ENCODE assay signal across 7 mouse cellular contexts in genomic region chr15:85810462-85810805, GRCm38 (mm10). TPM values are rescaled to one million over a fixed set of nuclear protein-coding genes. Genes with fewer than 3 reads are reported as not detected.
A peak's percentile ranks its signal among the peaks of the same experiment; 100 is the strongest.
DNase-seq lines count a peak whose midpoint lies in the region; ATAC-seq and TF ChIP-seq lines count a peak whose summit lies in the region.

No protein-coding gene starts in this region.

- peak overlapping the region; percentile 33 for H3K4me3 ChIP-seq in lung, adult 2 months (replicated peaks; ENCODE audit: extremely low read depth, low read depth, low read length)
- H3K4me3 ChIP-seq in forebrain, embryonic 10.5 days: peak overlapping the region; percentile 84
- H3K4me3 ChIP-seq in limb, embryonic 12.5 days (replicated peaks): peak overlapping the region; percentile 77
- no peak overlapping the region for H3K4me3 ChIP-seq in small intestine, adult 2 months (ENCODE audit: low read depth, low read length)

- DNase-seq in lung, adult 2 months: no peak
- DNase-seq in lung, postnatal 36 days: no peak
- no peak for DNase-seq in forebrain, embryonic 10.5 days (ENCODE audit: extremely low spot score, low spot score)
- DNase-seq in spleen, postnatal 10 days (ENCODE audit: low spot score in 2 of 2): no peak
- no peak for DNase-seq in ovary, postnatal 14 days (ENCODE audit: low spot score)

- no peak overlapping the region for H3K27ac ChIP-seq in forebrain, embryonic 10.5 days
- H3K27ac ChIP-seq in limb, embryonic 12.5 days: no peak overlapping the region
- H3K27ac ChIP-seq in small intestine, adult 2 months (ENCODE audit: insufficient read depth, low read depth, low read length): peak overlapping the region; percentile 79; the same call in 1 of the 2 replicates

- TF ChIP-seq POLR2A in lung, adult 2 months (IDR thresholded peaks at IDR 0.05; ENCODE audit: borderline replicate concordance, extremely low read depth, low read depth, low read length): no peak
- TF ChIP-seq POLR2A in small intestine, adult 2 months (IDR thresholded peaks at IDR 0.05; ENCODE audit: low read depth, low read length): no peak

- TF ChIP-seq CTCF in lung, adult 2 months (IDR thresholded peaks at IDR 0.05; ENCODE audit: insufficient read depth, low read length): no peak
- TF ChIP-seq CTCF in small intestine, adult 2 months (IDR thresholded peaks at IDR 0.05; ENCODE audit: extremely low read depth, insufficient read length, insufficient replicate concordance, low read depth, low read length): no peak

- H3K36me3 ChIP-seq in forebrain, embryonic 10.5 days (replicated peaks): no peaks in the 10 kb centered on the region
- no peaks in the 10 kb centered on the region; the same call in 1 of the 2 replicates for H3K36me3 ChIP-seq in limb, embryonic 12.5 days
- peaks cover 5% of the 10 kb centered on the region; the same call in 1 of the 2 replicates for H3K36me3 ChIP-seq in small intestine, adult 2 months (ENCODE audit: control insufficient read depth, insufficient read depth, low read length)

- no peaks in the 10 kb centered on the region for H3K4me1 ChIP-seq in lung, adult 2 months (ENCODE audit: control insufficient read depth, insufficient read depth, low read length)
- peaks cover 26% of the 10 kb centered on the region for H3K4me1 ChIP-seq in forebrain, embryonic 10.5 days
- peaks cover 6% of the 10 kb centered on the region for H3K4me1 ChIP-seq in limb, embryonic 12.5 days (replicated peaks)
- peaks cover 3% of the 10 kb centered on the region; the same call in 1 of the 2 replicates for H3K4me1 ChIP-seq in small intestine, adult 2 months (ENCODE audit: control insufficient read depth, insufficient read depth, insufficient read length, low read length)

- H3K27me3 ChIP-seq in forebrain, embryonic 10.5 days (ENCODE audit: poor library complexity, severe bottlenecking): 0 out of 2 replicates have a peak, but pooled peaks cover 5% of the 10 kb centered on the region
- no peaks in the 10 kb centered on the region; the same call in 1 of the 2 replicates for H3K27me3 ChIP-seq in limb, embryonic 12.5 days
- no peaks in the 10 kb centered on the region for H3K27me3 ChIP-seq in small intestine, adult 2 months (ENCODE audit: control insufficient read depth, insufficient read depth, low read length)

- H3K4me2 ChIP-seq in limb, embryonic 12.5 days: peak overlapping the region; percentile 93

- 63% methylated on average over 5 of the region's 5 CpGs for WGBS in lung, adult 2 months
- WGBS in forebrain, embryonic 10.5 days: 84% methylated on average over 5 of the region's 5 CpGs
- 86% methylated on average over 5 of the region's 5 CpGs for WGBS in limb, embryonic 12.5 days
- WGBS in small intestine, adult 2 months: 45% methylated on average over 5 of the region's 5 CpGs

- H3K9ac ChIP-seq in limb, embryonic 12.5 days (replicated peaks): 0 out of 2 replicates have a peak overlapping the region, but pooled peaks have one; percentile 80

- H3K9me3 ChIP-seq in forebrain, embryonic 10.5 days: peaks cover under 1% of the 10 kb centered on the region; the same call in 1 of the 2 replicates
- 0 out of 2 replicates have a peak, but pooled peaks cover 2% of the 10 kb centered on the region for H3K9me3 ChIP-seq in limb, embryonic 12.5 days

- no peak for ATAC-seq in limb, embryonic 12.5 days (ENCODE audit: insufficient number of reproducible peaks, insufficient read depth, low FRiP score, low TSS enrichment, low read depth)

RNA-seq across cellular contexts. Expression of gene Cdpf1, which starts 1.1 kb away (rescaled TPM):
- 39.0 and 43.0 TPM in 2 replicates for polyA plus RNA-seq in lung, adult 2 months (2012; rRNA removed)
- polyA plus RNA-seq in forebrain, embryonic 10.5 days (2016; fragmentation: Nextera tagmentation; extraction: Ambion mirVana): 29.7 and 30.7 TPM in 2 replicates
- polyA plus RNA-seq in limb, embryonic 12.5 days (2016; fragmentation: Nextera tagmentation; extraction: Ambion mirVana): 22.8 and 24.5 TPM in 2 replicates
- 21.4 and 27.4 TPM in 2 replicates for polyA plus RNA-seq in small intestine, adult 2 months (2012; rRNA removed)

RNA-seq across cellular contexts. Expression of gene Pkdrej, which starts 11.1 kb away (rescaled TPM):
- polyA plus RNA-seq in lung, adult 2 months (2012; rRNA removed): 0.25 and 0.44 TPM in 2 replicates
- polyA plus RNA-seq in forebrain, embryonic 10.5 days (2016; fragmentation: Nextera tagmentation; extraction: Ambion mirVana): 0.04 and 0.09 TPM in 2 replicates
- 0.12 and 0.13 TPM in 2 replicates for polyA plus RNA-seq in limb, embryonic 12.5 days (2016; fragmentation: Nextera tagmentation; extraction: Ambion mirVana)
- 0.05 and 0.09 TPM in 2 replicates for polyA plus RNA-seq in small intestine, adult 2 months (2012; rRNA removed)

RNA-seq across cellular contexts. Expression of gene Ttc38, which starts 21.7 kb away (rescaled TPM):
- polyA plus RNA-seq in lung, adult 2 months (2012; rRNA removed): 8.7 and 13.0 TPM in 2 replicates
- polyA plus RNA-seq in forebrain, embryonic 10.5 days (2016; fragmentation: Nextera tagmentation; extraction: Ambion mirVana): 2.2 and 3.1 TPM in 2 replicates
- 4.9 and 5.3 TPM in 2 replicates for polyA plus RNA-seq in limb, embryonic 12.5 days (2016; fragmentation: Nextera tagmentation; extraction: Ambion mirVana)
- polyA plus RNA-seq in small intestine, adult 2 months (2012; rRNA removed): 4.4 and 8.1 TPM in 2 replicates

RNA-seq across cellular contexts. Expression of gene Gtse1, which starts 49.1 kb away (rescaled TPM):
- polyA plus RNA-seq in lung, adult 2 months (2012; rRNA removed): 1.0 and 2.0 TPM in 2 replicates
- polyA plus RNA-seq in forebrain, embryonic 10.5 days (2016; fragmentation: Nextera tagmentation; extraction: Ambion mirVana): 62.7 and 63.1 TPM in 2 replicates
- polyA plus RNA-seq in limb, embryonic 12.5 days (2016; fragmentation: Nextera tagmentation; extraction: Ambion mirVana): 35.9 and 36.1 TPM in 2 replicates
- 3.6 and 7.1 TPM in 2 replicates for polyA plus RNA-seq in small intestine, adult 2 months (2012; rRNA removed)
